Mouse (Mus musculus): ENCODE results near the gene Dock1.

Dock1 gene

DNA sequence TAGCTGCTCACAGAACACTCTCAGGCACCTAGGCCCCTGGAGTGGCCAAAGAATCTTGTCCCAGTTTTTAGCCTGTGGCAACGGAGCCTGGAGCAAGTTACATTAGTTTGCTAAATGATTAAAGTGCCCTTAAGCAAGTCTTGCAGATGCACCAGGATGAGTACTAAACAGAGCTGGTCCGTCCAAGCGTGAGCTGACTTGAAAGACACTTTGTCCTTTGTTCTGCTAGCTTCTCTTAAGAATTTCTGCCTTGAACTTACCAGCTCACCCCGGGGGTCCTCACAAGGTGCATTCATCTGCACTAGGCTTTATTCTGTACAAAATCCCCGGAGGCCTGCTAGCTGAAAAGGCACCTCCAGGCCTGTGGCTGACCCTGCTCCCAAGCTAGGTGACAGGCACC lies 394.8 kb downstream of the Dock1 start:
- no peak for DNase-seq

GRCm38 (mm10) chr7:135068887-135069286 lies 398.4 kb downstream of the Dock1 start:
- no peak for DNase-seq

GRCm38 (mm10) chr7:135076904-135077303 lies 406.4 kb downstream of the Dock1 start:
- no peak for DNase-seq

- DNase-seq = no peak
Measured at GRCm38 (mm10) chr7:135077340-135077739, 406.9 kb downstream of the Dock1 start.

GRCm38 (mm10) chr7:135077806-135078205 lies 407.4 kb downstream of the Dock1 start:
- DNase-seq = no peak

DNA sequence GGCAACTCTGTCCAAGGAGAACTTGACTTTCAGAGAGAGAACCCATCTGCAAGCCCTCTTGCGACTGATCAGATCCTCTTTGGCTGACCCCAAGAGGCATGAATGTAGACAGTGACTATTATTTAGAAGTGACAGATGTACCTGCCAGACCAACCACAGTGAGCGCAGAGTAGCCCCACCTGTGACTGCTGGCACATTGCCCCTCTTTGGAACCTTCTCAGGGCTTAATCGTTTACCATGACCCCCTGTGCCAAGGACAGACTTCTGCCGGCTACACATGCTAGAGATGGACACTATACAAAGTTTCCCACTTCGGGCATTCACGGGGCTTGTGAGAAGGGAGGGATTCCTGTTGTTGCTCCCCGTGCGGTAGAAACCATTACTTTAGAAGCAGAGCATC lies 413.0 kb downstream of the Dock1 start:
- no peak for DNase-seq

DNA sequence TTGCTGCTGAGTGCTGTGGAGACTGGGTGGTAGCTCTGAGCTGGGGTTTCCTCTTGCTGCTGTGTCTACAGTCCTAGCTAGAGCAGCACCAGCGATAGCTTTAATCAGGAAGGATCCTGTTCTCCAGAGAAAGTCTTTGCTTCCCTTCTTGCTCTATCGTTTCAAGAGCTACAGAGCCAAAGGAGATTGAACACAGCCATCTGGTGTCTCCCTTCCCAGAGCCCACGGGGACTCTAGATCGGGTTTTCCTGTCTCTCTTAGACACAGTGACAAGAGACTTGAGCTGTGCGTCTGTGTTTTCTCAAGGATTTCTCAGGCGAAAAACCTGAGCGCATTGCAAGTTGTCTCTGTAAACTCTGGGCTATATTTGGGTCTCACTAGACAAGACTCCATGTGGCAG lies 413.6 kb downstream of the Dock1 start:
- DNase-seq = no peak

GRCm38 (mm10) chr7:135086556-135086955 lies 416.1 kb downstream of the Dock1 start:
- no peak for DNase-seq

- no peak for DNase-seq
Measured at GRCm38 (mm10) chr7:135089626-135090025, 419.2 kb downstream of the Dock1 start.

DNA sequence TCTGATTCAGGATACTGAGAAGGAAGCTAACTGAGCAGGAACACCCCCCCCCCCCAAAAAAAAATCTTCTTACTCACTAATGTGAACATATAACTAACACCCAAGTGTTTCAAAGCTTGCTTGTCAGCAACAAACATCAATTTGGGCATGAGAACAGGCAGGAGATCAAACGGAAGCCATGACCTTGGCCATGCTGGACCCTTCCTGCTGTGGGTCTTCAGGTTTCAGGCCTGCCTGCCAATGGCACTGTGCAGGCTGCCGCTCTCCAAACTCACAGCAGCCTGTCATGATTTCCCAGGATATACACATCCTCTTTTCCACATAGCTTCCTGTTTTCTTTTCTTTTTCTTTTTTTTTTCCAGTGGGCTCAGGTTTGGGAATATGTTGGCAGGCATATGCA lies 423.4 kb downstream of the Dock1 start:
- DNase-seq = no peak

GRCm38 (mm10) chr7:135101921-135102320 lies 431.5 kb downstream of the Dock1 start:
- DNase-seq = no peak

GRCm38 (mm10) chr7:135106536-135106935 lies 436.1 kb downstream of the Dock1 start:
- no peak for DNase-seq

DNA sequence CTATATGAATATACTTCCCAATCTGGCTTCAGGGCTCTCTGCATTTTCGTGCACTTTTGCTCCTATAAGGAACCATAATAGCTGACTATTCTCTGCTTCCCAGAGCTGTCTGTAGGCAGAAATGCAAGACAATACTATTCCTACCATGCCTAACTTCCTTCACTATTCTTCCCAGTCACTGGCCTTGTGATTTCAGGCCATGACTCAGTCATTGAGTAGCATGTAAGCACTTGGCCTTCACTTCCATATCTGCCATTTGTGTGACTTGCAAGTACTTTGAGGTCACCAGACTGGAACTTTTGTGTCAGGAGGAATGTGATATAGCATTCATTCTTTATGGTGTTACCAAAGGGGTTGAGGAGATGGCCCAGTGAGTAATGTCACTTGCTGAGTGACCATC lies 439.9 kb downstream of the Dock1 start:
- no peak for DNase-seq

DNA sequence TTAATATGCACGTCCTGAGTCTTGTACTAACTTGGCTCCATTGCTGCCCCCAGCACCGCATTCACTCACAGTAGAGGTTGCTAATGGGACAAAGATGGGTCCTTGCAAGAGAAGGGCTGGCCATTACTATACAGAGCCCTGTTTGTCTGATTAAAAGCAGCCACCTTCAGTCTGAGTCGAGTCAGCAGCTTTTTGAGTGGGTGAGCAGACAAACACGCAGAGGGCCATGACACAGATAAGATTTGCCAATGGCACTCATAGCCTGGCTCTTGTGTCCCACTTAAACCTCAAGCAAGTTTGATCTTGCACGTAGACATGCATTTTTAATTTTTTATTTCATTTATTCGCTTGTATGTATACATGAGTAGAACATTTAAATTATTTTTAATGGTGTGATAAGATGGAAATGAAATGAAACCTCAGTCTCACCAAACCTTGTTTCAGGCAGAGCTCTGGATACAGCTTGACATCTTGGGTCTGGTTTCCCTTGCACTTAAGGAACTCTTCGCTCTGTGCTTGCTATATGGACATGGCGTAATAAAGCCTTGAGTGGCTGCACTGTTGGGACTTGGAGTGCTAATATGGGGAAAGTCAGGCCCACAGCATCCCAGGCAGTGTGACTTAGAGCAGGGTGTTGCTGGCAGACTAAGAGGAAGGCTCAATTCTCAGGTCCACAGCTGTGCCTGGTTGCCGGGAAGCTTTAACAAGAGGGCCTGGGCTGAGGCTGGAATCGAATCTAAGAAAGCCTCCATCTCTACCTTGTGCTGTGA lies 455.0 kb downstream of the Dock1 start:
- DNase-seq = no peak

DNA sequence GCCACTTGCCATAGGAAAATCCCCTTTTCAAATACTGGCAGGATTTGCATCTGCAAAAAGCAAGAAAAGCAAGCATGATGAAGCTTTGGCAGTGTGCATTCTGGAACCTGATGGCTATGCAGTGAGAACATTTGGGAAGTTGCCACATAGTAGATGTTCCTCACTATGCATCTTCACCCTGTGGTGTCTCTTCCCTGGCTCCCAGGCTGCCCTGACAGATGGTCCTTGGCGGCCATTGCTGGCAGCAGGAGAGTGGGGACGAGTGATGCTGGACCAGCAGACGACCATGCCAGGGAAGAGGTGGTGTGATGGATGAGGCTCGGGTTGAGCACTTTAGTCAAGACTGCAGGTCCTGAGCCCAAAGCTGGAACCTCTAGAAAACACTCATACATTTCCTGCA lies 462.0 kb downstream of the Dock1 start:
- no peak for DNase-seq

- DNase-seq = no peak
Measured at GRCm38 (mm10) chr7:135134619-135135018, 464.2 kb downstream of the Dock1 start.

DNA sequence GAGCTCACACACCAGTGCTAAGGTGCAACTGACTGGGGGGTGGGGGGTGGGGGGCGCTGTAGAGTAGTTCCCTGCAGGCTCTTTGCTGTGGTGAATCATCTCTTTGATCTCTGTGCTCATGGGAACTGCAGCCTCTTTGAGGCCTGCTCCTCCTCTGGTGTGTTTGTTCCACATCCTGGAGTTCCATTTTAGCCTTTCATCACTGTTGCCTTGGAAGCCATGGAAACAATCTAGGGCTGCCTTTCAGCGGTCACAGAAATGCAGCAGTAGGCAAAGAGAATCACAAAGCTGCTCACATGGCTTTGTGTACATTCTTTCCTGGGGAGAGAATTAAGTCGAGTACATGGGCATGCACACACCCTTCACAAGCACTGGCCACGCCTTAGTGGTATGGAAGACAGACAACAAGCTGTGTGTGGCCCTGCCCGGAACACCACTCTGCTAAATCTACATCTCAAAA lies 468.7 kb downstream of the Dock1 start:
- no peak for DNase-seq

- no peak for DNase-seq
Measured at GRCm38 (mm10) chr7:135144731-135145130, 474.3 kb downstream of the Dock1 start.

DNA sequence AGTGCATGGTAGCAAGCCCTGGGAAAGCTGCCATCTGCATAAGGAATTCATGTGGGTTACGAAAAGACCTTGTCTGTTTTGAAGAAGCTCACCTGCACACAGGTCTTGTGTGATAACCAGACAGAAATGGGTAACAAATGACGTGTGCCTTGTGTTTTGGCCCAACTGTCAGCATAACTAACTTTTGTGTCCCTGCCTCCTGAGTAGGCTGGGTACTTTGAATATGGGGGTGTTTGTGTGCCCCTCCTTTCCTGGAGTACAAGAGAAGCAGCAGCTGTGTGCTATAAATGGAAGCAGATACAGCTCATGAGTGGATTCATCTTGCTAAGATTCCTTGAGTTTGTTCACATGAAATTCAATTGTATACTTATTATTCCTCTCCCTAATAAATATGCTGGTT lies 480.5 kb downstream of the Dock1 start:
- DNase-seq = no peak

GRCm38 (mm10) chr7:135157571-135157970 lies 487.1 kb downstream of the Dock1 start:
- DNase-seq = no peak

- DNase-seq = no peak
Measured at GRCm38 (mm10) chr7:135158381-135158780, 487.9 kb downstream of the Dock1 start.

- no peak for DNase-seq
Measured at GRCm38 (mm10) chr7:135159606-135160005, 489.2 kb downstream of the Dock1 start.

DNA sequence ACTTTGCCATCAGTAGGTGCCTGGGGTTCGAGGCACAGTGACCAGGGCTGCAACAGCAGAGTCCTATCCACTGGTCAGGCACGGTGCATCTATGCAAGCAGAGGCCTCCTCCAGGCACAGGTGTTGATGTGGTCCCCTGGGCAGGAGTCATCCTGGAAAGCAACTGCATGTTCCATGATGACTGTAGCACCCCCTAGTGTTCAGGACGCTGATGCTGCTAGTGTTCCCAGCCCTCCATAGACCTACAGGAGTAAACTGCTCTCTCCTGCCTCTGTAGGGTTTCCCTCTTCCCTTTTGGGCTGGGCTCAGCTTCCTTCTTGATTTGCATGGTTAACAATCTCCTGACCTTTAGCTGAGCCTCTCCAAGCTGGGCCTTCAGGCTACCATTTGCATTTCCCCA lies 494.7 kb downstream of the Dock1 start:
- DNase-seq = no peak

GRCm38 (mm10) chr7:135169936-135170335 lies 499.5 kb downstream of the Dock1 start:
- no peak for DNase-seq

- DNase-seq = no peak
Measured at GRCm38 (mm10) chr7:135172219-135172618, 501.8 kb downstream of the Dock1 start.
